Mouse (Mus musculus) cortical plate, adult 2 months (tissue): ENCODE results near the gene Fam129c.

Experiments used
- CTCF ChIP-seq: fragments of 200-500 bp; IDR thresholded peaks from 2 replicates; pipeline ENCODE4 v1.5.1; 2011; ENCODE audit warnings: mild to moderate bottlenecking, control low read depth, low read length; ENCODE audit not compliant: insufficient read depth; ENCODE audit errors: extremely low read depth
- POLR2A ChIP-seq: fragments of 200-500 bp; IDR thresholded peaks from 2 replicates; pipeline ENCODE4 v1.6.1; 2011; ENCODE audit warnings: mild to moderate bottlenecking, low read length, control low read depth; ENCODE audit not compliant: insufficient read depth; ENCODE audit errors: extremely low read depth

DNA sequence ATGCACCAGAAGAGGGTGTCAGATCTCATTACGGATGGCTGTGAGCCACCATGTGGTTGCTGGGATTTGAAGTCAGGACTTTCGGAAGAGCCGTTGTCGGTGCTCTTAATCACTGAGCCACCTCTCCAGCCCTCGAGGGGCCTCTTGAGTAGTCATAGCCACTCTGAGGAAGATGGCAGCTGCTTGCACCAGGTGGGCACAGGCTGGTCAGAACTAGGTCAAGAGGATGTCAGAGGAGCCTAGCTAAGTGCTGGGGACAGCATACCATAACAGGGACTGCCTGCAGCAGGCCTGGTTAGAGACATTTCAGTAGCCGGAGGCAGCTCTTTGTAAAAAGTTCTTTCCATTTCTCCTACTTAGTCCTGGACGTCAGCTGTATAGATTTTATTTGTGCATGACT lies 46.7 kb upstream of the Fam129c start:
- TF ChIP-seq CTCF = no peak
- TF ChIP-seq POLR2A = no peak
